Mouse (Mus musculus) heart, postnatal 25 days (tissue): ENCODE measurements around the gene Ambra1. TPM values are rescaled to one million over a fixed set of nuclear protein-coding genes. Genes with fewer than 3 reads are reported as not detected.

Experiments used
- DNase-seq: peaks from one replicate; pipeline ENCODE4 v3.0.0; 2022; ENCODE audit warnings: low spot score
- intact Hi-C: fragments of 180-260 bp; cut with DNase I; formaldehyde crosslinking; loops from one replicate; pipeline ENCODE4 v1.15.1; 2025
- total RNA-seq, 2 experiments: library from RNA; stranded (reverse); gene quantifications; 2 replicates each; pipeline ENCODE4 v1.2.3; 2021

Ambra1 gene
- total RNA-seq, 2 experiments from 2014 or later, result 14.5 to 16.8 TPM

DNA sequence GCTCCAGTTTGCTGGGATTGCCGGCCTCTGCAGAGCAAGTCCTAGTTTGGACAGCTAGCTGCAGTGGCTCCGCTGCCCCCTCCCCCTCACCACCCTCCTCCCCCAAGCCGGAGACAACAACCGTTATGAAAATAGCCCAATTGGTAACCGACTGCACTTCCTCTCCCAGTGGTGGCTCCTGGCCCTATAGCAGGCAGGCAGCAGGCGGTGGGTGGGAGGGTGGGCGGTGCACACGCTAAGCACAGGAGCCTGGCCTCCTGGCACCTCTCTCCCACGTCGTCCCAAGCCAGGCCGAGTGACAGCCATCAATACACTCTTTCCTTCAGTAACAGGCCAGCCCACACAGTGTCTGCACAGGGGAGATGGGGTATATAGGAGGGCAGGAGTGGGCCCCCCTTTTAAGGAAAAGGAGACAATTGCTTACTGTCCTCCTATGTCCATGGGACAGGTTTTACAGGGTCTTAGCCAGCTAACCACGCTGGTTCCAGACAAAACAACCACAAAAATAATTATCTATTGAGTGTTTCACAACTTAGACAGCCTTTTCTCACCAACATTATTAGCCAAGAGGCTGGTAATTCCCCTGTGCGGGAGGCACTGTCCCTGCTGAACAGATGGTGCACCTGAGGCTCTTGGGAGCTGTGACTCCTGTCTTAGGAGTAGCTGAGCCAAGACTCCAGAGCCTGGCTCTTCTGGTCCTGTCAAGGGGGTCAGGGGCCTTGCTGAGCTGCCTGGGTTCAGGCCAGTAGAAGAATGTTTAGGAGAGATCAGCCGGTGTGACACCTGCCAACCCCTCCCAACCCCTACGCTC lies 220.5 kb downstream of the Ambra1 start:
- intact Hi-C loops, result no loop called here
- no peak for DNase-seq

DNA sequence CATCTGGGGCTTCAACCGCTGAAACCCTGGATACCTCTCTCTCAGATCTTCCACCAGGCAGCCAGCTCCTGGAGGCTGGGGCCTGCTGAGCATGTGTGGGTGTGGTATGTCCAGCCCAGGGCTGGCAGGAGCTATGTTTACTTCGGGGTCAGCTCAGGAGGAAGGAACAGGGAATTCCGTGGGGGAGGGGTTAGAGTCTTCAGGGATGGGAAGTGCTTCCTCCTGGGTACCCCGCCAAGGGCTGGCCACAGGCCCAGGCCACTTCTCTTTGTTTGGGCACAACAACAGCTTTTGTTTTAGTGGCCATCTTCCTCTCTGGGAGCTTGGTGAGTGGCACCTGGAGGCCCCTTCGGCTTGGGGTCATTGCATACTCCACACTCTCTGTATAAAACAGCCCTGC lies 223.9 kb downstream of the Ambra1 start:
- intact Hi-C loops, result no loop called here

DNA sequence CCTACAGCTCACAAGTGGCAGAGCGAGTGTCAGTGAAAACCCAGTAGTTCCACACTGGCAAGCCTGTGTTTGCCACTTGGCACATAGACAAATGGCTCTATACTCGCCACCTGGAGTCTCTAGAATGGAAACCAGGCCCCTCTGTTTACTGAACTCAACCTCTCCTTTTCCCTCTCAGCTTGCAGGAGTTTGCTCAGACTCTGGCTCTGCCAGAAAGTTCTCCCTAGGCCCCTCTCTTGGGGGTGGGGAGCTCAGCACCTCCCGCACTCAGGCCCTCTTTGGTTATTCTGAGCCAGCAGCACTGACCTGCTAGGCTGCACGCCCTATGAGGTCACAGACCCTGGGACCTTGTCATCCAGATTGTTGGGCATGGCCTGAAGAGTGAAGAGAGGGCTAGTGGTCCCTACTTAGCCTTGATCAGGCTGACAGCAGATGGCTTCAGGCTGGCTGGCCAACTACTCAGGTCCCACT lies 225.2 kb downstream of the Ambra1 start:
- DNase-seq, result no peak
- intact Hi-C loops, result no loop called here

More for the DNA sequence above, 223.9 kb downstream of the Ambra1 start:
- DNase-seq, result peak; percentile 75

DNA sequence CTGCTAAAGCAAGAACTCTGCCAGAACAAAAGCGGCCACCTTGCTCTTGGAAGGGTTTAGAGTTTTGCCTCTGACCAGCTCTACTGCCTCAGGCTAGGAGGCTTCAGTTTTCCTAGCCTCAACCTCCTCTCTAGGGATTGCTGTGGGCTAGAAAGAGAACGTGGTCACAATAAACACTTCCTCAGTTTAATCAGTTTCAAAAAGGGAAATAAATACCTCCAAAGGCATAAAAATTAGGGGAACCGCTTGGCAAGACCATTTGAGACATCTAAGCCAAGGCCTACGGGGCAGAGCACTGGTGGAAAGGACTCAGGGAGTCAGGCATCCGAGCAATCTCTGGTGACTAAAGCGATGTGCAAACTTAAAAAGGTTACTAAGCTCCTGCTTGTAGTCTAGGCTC lies 225.9 kb downstream of the Ambra1 start:
- intact Hi-C loops, result no loop called here
- DNase-seq, result no peak

DNA sequence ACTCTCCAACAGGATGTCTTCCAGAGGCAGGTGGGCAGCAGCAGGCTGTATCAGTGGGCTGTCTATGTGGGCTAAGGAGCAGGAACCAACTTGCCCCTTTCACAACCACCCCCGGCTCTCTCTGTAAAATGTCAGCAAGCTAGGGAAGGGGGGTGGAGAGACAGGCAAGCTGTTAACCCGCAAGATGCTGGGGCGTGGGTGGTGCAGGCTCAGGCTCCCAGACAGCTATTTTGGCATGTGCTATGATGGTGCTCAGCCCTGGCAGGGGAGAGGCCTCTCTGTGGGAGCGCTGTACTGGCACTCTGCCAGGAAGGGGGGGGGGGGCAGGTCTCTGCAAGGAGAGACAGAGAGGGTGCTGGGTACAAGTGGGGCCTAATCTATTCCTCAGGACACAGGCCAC lies 227.2 kb downstream of the Ambra1 start:
- DNase-seq, result no peak
- intact Hi-C loops, result no loop called here

DNA sequence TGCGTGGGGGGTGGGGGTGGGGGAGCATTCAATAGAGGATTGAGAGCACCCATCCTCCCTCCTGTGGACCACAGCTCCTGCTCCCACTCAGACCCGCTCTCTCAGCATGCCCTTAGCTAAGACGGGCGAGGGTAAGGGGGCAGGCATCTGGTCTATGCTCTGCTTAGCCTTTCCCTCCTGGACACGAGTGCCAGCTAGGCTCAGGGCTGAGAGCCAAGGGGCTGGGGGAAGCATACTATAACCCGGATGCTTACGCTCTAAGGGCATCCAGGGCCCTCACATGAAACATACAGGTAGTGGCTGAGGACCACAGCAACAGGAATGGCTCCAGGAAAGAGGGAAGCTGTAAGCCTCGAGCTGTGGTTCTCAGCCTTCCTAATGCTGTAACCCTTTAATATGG lies 228.1 kb downstream of the Ambra1 start:
- DNase-seq, result no peak
- intact Hi-C loops, result no loop called here

DNA sequence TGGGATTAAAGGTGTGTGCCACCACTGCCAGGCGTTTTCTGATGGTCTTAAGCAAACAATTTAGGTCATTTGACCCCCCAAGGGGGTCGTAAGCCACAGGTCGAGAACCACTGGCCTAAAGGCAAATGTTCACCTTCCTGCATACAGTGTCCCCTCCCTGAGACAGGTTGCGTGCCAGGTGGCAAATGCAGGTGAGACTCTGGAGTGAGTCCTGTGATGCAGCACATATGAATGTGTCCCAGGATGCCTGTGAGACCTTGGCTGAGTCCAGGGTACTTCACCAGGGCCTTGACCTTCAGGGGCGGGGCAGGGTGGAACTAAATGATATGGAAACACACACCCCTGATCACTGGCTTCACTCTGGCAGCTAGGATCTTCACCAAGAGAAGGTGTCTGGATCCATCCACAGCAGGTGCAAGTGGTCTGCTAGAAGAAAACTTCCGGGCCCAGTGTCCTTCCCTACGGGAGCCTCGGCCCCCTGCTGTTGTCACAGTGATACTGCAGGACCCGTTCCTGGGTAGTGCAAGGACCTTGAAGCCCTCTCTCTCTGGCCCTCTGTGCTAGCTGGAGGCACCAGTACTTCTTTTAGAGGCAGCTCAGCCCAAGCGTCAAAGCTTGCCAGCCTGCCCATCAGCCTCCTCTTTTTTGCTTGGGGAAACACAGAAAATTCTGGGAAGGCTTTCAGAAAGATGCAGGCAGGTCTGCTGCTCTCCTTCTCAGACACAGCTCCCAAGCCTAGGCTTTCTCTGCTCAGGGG lies 228.9 kb downstream of the Ambra1 start:
- no peak for DNase-seq
- intact Hi-C loops, result loop anchor here (1.0 kb wide), 1 partner anchor 15 kb away; no protein-coding TSS in a partner anchor

DNA sequence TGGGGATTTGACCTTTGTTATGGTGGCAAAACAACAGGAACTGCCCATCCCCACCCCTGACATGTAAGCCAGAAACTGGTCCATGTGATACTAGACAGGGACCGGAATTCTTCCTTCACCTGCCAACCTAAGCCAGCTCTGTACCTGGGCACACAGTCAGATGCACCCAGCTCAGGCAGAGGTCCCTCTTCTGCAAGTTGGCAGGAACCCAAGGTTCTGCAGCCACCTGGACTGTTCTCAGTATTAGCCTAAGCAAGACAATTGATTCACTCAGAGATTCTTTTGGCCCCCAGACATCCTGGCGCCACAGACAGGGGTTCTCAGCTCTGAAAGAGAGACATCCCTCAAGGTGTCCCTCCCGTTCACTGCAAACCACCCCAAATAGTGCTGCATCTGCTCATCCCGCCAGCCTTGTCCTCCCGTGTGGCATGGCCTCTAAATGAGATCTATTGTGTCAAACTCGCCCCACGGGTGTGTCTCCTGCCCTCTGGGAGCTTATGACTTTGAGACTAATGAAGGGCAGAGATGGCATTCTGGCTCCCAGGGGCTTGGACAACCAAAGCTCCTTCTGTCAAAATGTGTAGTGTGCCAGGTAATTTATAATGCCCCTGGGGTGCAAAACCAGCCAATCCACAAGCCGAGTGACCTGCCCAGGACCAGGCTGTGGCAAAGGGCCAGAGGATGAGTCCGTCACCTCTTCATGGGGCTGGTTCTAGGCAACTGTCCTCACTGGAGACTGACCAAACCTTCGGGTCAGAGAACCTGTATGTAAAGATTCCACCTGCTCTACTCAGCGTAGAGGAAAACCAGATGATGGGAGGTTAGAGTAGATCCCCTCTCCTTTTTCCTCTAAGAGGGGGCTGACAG lies 229.8 kb downstream of the Ambra1 start:
- intact Hi-C loops, result loop anchor here (1.0 kb wide), 1 partner anchor 15 kb away; no protein-coding TSS in a partner anchor
- DNase-seq, result no peak

DNA sequence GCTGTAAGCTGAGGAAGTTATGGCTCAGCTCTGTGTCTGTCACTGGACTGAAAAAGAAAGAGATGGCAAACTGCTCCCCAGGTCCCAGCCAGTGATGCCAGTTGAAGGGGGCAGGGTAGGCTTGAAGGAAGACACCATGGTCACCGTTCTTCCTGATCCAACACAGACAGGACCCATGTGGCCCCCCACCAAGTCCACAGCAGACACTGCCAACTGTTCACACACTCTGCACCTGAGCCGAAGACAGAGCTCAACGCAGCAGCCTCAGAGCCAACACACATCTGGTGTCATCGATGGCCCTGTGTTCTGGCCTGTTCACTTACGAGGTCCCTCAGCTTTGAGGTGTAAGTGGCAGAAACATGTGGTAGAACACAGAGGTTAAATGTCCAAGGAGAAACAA lies 230.5 kb downstream of the Ambra1 start:
- intact Hi-C loops, result no loop called here

DNA sequence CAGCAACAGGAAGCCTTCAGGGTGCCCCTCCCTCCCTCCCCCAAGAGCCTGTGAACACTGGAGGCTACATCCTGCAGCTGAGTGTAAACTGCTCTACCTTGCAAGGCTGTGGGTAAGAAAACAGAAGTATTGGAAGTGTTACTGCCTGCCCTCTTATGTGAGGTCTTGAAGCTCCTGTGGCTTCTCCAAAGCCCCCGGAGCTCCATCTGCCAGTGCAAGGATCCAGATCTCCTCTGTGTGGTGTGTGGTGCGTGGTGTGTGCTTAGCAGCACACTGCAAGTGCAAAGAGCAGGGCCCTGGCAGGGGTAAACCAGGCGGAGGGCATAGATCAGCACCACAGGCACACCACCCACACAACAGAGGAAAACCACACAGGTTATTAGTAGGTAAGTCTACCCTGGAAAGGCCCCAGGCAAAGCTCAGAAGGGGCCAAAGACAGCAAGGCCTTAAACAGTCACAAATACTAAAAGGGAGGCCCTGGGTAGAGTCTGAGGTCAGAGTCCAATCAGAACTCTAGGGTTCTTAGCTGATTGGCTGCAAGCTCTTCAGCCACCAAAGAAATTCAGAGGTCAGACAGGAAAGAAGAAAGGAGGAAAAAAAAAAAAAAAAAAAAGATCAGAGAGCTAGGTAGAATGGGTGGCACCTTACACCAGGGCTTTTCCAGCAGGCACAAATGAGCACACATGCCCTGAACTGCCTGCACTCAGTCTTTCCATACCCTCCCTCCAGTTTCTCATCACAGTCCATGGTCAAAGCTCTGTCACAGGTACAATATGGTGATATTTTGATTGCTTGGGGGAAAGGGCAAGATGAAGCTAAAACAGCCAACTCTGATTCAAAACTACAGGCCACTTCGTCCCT lies 232.2 kb downstream of the Ambra1 start:
- DNase-seq, result no peak
- intact Hi-C loops, result no loop called here

More for the DNA sequence above, 230.5 kb downstream of the Ambra1 start:
- no peak for DNase-seq

DNA sequence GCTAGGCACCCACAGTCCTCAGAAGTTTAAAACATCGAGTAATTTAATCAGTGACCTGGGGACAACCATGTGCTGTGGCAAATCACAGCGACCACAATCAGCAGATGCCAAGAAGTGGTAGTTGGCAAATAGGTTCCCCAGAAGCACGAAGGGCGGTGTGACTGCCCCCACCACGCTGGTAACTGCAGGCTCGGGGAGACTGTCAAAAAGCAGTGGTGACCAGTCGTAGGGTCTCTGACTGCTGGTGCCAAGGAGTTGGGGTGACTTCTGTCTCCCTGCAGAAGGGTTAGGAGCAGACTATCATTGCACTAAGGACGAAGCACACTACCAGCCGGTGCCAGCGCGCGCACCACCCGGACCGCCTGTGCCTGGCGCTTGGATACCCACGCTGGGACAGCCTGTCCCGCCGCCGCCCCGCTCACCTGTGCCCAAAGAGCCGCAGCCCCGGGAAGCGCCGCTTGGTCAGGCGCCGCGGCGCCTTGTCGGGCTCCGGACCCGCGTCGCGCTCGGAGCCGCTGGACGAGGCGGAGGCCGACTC lies 233.0 kb downstream of the Ambra1 start:
- intact Hi-C loops, result no loop called here

DNA sequence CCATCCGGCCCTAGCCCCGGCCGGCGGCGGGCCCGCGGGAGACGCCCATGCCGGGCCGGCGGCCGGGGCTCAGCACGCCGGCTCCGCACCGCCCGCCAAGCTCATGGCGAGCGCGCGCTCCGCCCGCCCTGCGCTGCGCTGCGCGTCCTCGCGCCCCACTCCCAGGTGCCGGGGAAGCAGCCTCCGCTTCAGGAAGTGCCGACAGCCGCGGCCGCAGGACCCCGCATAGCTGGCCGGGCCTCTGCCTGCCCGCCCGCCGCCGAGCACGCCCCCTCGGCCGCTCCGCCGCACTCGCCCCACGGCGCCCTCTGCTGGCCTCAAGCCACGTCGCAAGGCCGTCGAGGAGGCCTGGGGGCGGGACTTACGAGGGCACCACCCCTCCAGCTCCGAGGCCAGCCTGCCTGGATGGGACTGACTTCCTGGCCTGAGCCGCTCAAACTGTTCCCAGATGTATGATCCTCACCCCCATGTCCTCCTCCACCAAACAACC lies 233.6 kb downstream of the Ambra1 start:
- peak; percentile 96 for DNase-seq
- intact Hi-C loops, result no loop called here

More for the DNA sequence above, 233.0 kb downstream of the Ambra1 start:
- DNase-seq, result no peak

DNA sequence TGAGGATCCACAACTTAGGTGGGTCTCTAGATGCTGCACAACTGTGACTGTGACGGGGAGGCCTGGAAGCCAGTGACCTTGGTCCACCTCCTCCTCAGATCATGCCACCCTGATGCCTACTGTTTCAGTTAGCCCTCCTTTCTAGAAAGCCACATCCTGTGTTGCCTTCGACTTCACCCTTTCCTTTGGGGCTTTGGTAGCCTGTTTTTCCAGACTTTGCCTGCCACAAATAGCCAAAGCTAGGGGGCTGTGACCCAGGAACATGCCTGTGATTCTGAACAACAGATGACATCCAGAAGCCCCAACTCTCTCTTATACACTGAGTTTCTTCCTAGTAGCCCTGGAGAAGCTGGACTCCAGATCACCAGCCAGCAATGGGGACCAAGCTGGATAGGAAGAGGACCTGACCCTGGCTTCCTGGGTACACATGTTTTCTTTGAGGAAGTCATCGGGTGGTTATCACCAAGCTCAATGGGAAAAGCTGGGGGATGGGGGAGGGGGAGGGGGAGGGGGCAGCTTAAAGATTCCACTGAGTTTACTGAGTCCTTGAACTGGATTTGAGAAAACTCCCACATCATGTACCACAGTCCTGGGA lies 234.8 kb downstream of the Ambra1 start:
- DNase-seq, result no peak
- intact Hi-C loops, result loop anchor here (2.0 kb wide), 1 partner anchor 22 kb away; no protein-coding TSS in a partner anchor

DNA sequence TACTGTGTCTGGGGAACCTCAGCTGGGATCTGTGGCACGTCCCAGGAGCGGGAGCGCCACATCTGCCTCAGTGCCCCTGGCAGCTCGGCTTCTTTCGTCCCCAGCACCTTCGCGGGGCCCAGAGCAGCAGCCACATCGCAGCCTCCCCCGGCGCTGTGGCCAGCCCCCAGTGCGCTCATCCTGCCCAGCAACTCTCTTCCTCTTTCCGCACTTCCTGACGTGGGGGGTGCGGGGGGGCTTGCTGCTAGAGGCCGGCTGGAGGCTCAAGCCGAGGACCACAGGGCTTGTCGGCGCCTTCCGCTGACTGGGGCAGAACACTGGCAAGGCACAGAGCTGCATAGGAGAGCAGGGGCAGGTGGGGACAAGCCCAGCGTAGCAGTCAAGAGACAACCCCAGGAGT lies 235.5 kb downstream of the Ambra1 start:
- intact Hi-C loops, result loop anchor here (2.0 kb wide), 1 partner anchor 21 kb away; no protein-coding TSS in a partner anchor
- DNase-seq, result peak; percentile 74

DNA sequence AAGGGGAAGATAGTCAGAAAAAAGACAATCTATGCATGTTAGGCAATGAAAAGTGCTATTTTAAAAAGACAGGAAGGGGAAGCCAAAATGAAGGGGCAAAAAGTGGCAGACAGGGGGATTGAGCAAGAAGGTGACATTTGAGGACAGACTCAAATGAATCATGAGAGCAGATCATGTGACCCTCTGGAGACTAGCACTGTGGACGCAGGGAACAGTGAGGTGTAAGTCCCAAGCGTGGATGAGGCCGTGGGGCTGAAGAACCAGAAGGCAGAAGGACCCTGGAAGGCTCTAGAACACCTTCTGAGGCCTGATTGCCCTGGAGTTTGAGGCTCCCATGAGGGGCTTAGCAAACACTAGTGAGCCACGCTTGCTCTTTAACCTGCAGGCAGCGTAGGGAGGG lies 236.4 kb downstream of the Ambra1 start:
- intact Hi-C loops, result no loop called here
- no peak for DNase-seq

DNA sequence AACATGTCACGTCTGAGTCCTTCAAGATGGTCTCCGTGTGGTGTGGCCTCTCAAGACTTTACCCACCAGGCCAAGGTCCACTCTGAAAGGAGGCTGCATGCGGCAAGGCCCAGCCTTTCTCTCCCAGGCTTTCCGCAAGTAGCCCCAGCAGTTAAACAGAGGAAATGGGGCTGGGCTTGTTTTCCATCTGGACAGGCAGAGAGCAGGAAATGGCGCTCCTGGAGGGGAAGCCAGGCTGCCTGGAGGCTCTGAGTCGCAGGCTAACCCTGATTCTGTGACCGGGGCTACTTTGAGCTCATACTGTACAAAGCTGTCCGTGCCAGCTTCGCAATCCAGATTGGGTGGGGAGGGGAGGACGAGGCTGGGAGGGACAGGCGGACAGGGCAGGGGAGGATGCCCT lies 238.0 kb downstream of the Ambra1 start:
- DNase-seq, result peak; percentile 51
- intact Hi-C loops, result no loop called here
